Mouse (Mus musculus) cerebellum, adult 2 months (tissue): ENCODE results near the gene Rgs7bp.

Experiments used
- CTCF ChIP-seq: fragments of 200-500 bp; IDR thresholded peaks from 2 replicates; pipeline ENCODE4 v1.5.1; 2011; ENCODE audit warnings: low read depth, mild to moderate bottlenecking, control low read depth, low read length, moderate library complexity, borderline replicate concordance; ENCODE audit not compliant: insufficient read depth
- POLR2A ChIP-seq: fragments of 200-500 bp; IDR thresholded peaks from 2 replicates; pipeline ENCODE4 v1.6.1; 2011; ENCODE audit warnings: low read length, control low read depth, borderline replicate concordance; ENCODE audit not compliant: insufficient read depth

DNA sequence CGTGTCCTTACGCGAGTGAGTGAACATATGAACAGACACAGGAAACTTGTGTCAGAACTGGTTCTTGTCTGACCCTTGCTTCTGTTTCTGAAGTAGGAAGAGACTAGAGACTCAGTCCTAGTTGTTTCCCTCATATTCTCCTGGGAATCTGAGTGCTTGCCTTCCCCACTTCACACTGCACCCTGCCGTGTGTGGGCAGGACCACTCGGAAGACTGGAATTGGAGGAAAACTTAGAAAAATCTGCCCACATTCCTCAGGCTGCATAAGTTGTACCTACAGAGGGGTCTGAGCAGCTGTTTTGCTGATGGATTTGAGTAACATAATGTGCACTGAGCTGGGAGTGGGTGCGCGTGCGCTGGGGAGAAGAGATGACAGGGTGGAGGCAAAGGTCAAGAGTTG lies 114.2 kb downstream of the Rgs7bp start:
- TF ChIP-seq CTCF (no peak), POLR2A (no peak)
